Mouse (Mus musculus) ovary, postnatal 36 days (tissue): Measurements from ENCODE around the gene Fam151b.

Experiments
- DNase-seq: peaks from one replicate; pipeline ENCODE4 v3.0.0; 2022; ENCODE audit warnings: low spot score, mixed read lengths

Gene Fam151b

GRCm38 (mm10) chr13:92410486-92410885, 73.3 kb downstream of the Fam151b start:
- DNase-seq, result no peak

- DNase-seq, result no peak
Observed at GRCm38 (mm10) chr13:92403496-92403895, 80.3 kb downstream of the Fam151b start.

- DNase-seq, result no peak
Observed at GRCm38 (mm10) chr13:92402063-92402462, 81.8 kb downstream of the Fam151b start.
